Mouse (Mus musculus) heart, embryonic 12.5 days (tissue): Measurements from ENCODE around the gene Gm10256. TPM values are rescaled to one million over a fixed set of nuclear protein-coding genes. Genes with fewer than 3 reads are reported as not detected.
"Not testable (repeated sequence)": the region's sequence is repeated elsewhere in the genome, so short reads cannot be mapped to it uniquely, and the experiment has no call there.

Experiments used
- ATAC-seq: fragments of 200-750 bp; cut with Nextera tagmentation; 2 replicates; pipeline ENCODE4 v1.8.0; 2017; ENCODE audit warnings: moderate TSS enrichment, moderate library complexity; ENCODE audit not compliant: insufficient number of reproducible peaks, low FRiP score
- H3K27ac ChIP-seq: fragments of 300-500 bp; sonication (generic); 2 replicates; pipeline ENCODE4 v1.5.1; 2016; ENCODE audit warnings: mild to moderate bottlenecking, moderate library complexity; ENCODE audit not compliant: poor library complexity, severe bottlenecking
- H3K27me3 ChIP-seq: fragments of 300-500 bp; sonication (generic); replicated peaks from 2 replicates; pipeline ENCODE4 v1.6.1; 2016; ENCODE audit warnings: mild to moderate bottlenecking, moderate library complexity
- H3K36me3 ChIP-seq: fragments of 300-500 bp; sonication (generic); 2 replicates; pipeline ENCODE4 v1.6.1; 2016; ENCODE audit warnings: mild to moderate bottlenecking, moderate library complexity
- H3K4me1 ChIP-seq: fragments of 300-500 bp; sonication (generic); replicated peaks from 2 replicates; pipeline ENCODE4 v1.6.1; 2016; ENCODE audit warnings: mild to moderate bottlenecking
- H3K4me2 ChIP-seq: fragments of 300-500 bp; sonication (generic); 2 replicates; pipeline ENCODE4 v1.6.1; 2016; ENCODE audit warnings: mild to moderate bottlenecking, moderate library complexity
- H3K4me3 ChIP-seq: fragments of 300-500 bp; sonication (generic); 2 replicates; pipeline ENCODE4 v1.5.1; 2016; ENCODE audit warnings: mild to moderate bottlenecking
- H3K9ac ChIP-seq: fragments of 300-500 bp; sonication (generic); 2 replicates; pipeline ENCODE4 v1.6.1; 2016; ENCODE audit warnings: mild to moderate bottlenecking, moderate library complexity
- H3K9me3 ChIP-seq: fragments of 300-500 bp; sonication (generic); replicated peaks from 2 replicates; pipeline ENCODE4 v1.6.1; 2016; ENCODE audit warnings: mild to moderate bottlenecking, moderate library complexity
- WGBS: fragments of 180-500 bp; shearing (Covaris S2); methylation state at CpG from one replicate; pipeline ENCODE4 v1.1.7; 2016; 5-methylcytosine and 5-hydroxymethylcytosine counted together
- polyA plus RNA-seq: library from polyadenylated mRNA; unstranded; fragments of >200 nt; fragmentation: Nextera tagmentation; extraction: Ambion mirVana; gene quantifications from 2 replicates; pipeline ENCODE4 v1.2.1, GENCODE M21; 2016

The Gm10256 gene
- not detected in 2 replicates for polyA plus RNA-seq

- H3K4me1 ChIP-seq, H3K9me3 ChIP-seq, H3K27me3 ChIP-seq, H3K9ac ChIP-seq, H3K27ac ChIP-seq, ATAC-seq, H3K36me3 ChIP-seq, H3K4me2 ChIP-seq, H3K4me3 ChIP-seq: not testable (repeated sequence)
- WGBS: no CpG with 5 or more reads among the region's 9 CpGs
Observed at GRCm38 (mm10) chrY:2830380-2830779, at the start of gene Gm10256, which contains the start of gene Rbmy. Gene Gm10256, plus strand, starts transcription at chrY:2830699. Gene Rbmy, plus strand, starts transcription at chrY:2830680.

DNA sequence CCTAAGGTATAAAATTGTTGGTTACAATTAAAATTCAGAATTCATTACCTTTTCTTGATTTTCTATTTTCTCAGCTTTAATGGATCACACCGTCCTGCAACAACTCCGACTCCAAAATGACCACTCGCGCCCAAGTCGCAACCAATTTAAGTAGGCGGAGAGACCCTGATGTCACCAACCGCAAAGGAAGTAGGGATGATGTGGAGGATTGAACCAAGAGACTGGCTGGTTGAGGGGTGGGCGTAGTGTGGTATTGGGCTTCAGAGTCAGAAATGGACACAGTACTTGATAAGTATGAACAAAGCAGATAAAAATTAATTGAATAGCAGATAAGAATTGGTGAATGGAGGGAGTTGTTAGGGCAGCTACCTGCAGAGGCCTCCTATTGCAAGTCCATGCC, 34.4 kb upstream of the Gm10256 start, which contains the start of gene Gm4064:
Gene Gm4064, minus strand, starts transcription at position 101 of the 400 bp plus-strand sequence.
- not testable (repeated sequence) for H3K4me2 ChIP-seq, H3K27ac ChIP-seq, H3K4me3 ChIP-seq, H3K9ac ChIP-seq, H3K9me3 ChIP-seq, ATAC-seq, H3K36me3 ChIP-seq, H3K27me3 ChIP-seq, H3K4me1 ChIP-seq
- no CpG with 5 or more reads among the region's 8 CpGs for WGBS

GRCm38 (mm10) chrY:2900689-2901088, 70.2 kb downstream of the Gm10256 start, which contains the start of gene Gm10352:
Gene Gm10352, plus strand, starts transcription at chrY:2900989.
- not testable (repeated sequence) for H3K27me3 ChIP-seq, H3K4me2 ChIP-seq, H3K9me3 ChIP-seq, H3K4me3 ChIP-seq, H3K36me3 ChIP-seq, H3K9ac ChIP-seq, H3K27ac ChIP-seq, ATAC-seq, H3K4me1 ChIP-seq
- no CpG with 5 or more reads among the region's 9 CpGs for WGBS

Other genes with a start within 250 kb of the Gm10256 start
- not detected in 2 replicates for gene H2al2c, start 231.6 kb upstream of the Gm10256 start, polyA plus RNA-seq
- not detected in 2 replicates for gene Sry, start 167.0 kb upstream of the Gm10256 start, polyA plus RNA-seq
- not detected in 2 replicates for gene H2al2b, start 110.0 kb upstream of the Gm10256 start, polyA plus RNA-seq
- gene Gm4064, start 34.5 kb upstream of the Gm10256 start, polyA plus RNA-seq: not detected in 2 replicates
- gene Rbmy, start within 50 bp of the Gm10256 start, polyA plus RNA-seq: not detected in 2 replicates
- gene Gm10352, start 70.3 kb downstream of the Gm10256 start, polyA plus RNA-seq: 0.19 TPM in 1 of 2 replicates, not detected in the other
- not detected in 2 replicates for gene Gm29289, start 101.9 kb downstream of the Gm10256 start, polyA plus RNA-seq